Mouse (Mus musculus) frontal cortex, postnatal 10 days (tissue): ENCODE results near the gene Gm49383.

Experiments used
- DNase-seq, 2 experiments: peaks; one replicate each; pipeline ENCODE4 v3.0.0; 2022; ENCODE audit warnings: low spot score in 2 of 2, mixed read lengths in 1 of 2

The Gm49383 gene

GRCm38 (mm10) chr12:69196444-69197377 is at the start of gene Gm49383:
Gene Gm49383, minus strand, starts transcription at chr12:69197104.
- peak; percentile 41 to 68 for DNase-seq

- peak; percentile 39 to 70 for DNase-seq
These were observed 45.0 kb upstream of the Gm49383 start for GRCm38 (mm10) chr12:69241771-69242431.

GRCm38 (mm10) chr12:69241405-69241770 is 44.5 kb upstream of the Gm49383 start:
- DNase-seq: no peak

GRCm38 (mm10) chr12:69240876-69241275 is 44.0 kb upstream of the Gm49383 start, which contains the start of gene Klhdc1:
Gene Klhdc1, plus strand, starts transcription at chr12:69241176.
- no peak for DNase-seq

- no peak for DNase-seq
These were observed 41.4 kb upstream of the Gm49383 start for GRCm38 (mm10) chr12:69238284-69238683.

GRCm38 (mm10) chr12:69235782-69236181 is 38.9 kb upstream of the Gm49383 start:
- no peak for DNase-seq

GRCm38 (mm10) chr12:69229251-69229650 is 32.3 kb upstream of the Gm49383 start:
- DNase-seq: no peak

- DNase-seq: peak; percentile 50 to 82
These were observed 31.0 kb upstream of the Gm49383 start, which contains the start of gene Pole2 for GRCm38 (mm10) chr12:69227776-69228466. Gene Pole2, minus strand, starts transcription at chr12:69228195.

GRCm38 (mm10) chr12:69220613-69221277 is 23.8 kb upstream of the Gm49383 start:
- no peak for DNase-seq

- DNase-seq: no peak
These were observed 19.7 kb upstream of the Gm49383 start for GRCm38 (mm10) chr12:69216587-69216986.

GRCm38 (mm10) chr12:69215000-69215785 is 18.3 kb upstream of the Gm49383 start:
- peak in 1 of 2 experiments; percentile 43 for DNase-seq

GRCm38 (mm10) chr12:69214393-69214792 is 17.5 kb upstream of the Gm49383 start:
- DNase-seq: no peak

- DNase-seq: no peak
These were observed 16.4 kb upstream of the Gm49383 start for GRCm38 (mm10) chr12:69213186-69213777.

GRCm38 (mm10) chr12:69211057-69211456 is 14.2 kb upstream of the Gm49383 start:
- no peak for DNase-seq

- DNase-seq: no peak
These were observed 13.4 kb upstream of the Gm49383 start for GRCm38 (mm10) chr12:69210056-69210979.

GRCm38 (mm10) chr12:69208520-69208919 is 11.6 kb upstream of the Gm49383 start:
- no peak for DNase-seq

- no peak for DNase-seq
These were observed 11.0 kb upstream of the Gm49383 start for GRCm38 (mm10) chr12:69207926-69208325.

- no peak for DNase-seq
These were observed 10.5 kb upstream of the Gm49383 start for GRCm38 (mm10) chr12:69207396-69207795.
